Mouse (Mus musculus) C2C12 (cell line): ENCODE results near the gene Etnk1.

Experiments
- CEBPB ChIP-seq: IDR thresholded peaks from one replicate; pipeline ENCODE4 v1.6.1; 2011; ENCODE audit warnings: low read depth, mild to moderate bottlenecking, control low read depth, moderate library complexity
- MAX ChIP-seq: IDR thresholded peaks from one replicate; pipeline ENCODE4 v1.6.1; 2011; ENCODE audit warnings: mild to moderate bottlenecking, control low read depth

- no peak for TF ChIP-seq CEBPB
- no peak for TF ChIP-seq MAX
Observed at GRCm38 (mm10) chr6:143155996-143156395, 11.0 kb upstream of the Etnk1 start.
